Mouse (Mus musculus) left cerebral cortex, postnatal 36 days (tissue): ENCODE measurements around the gene Barhl2. TPM values are rescaled to one million over a fixed set of nuclear protein-coding genes. Genes with fewer than 3 reads are reported as not detected.

ENCODE experiments used
- DNase-seq, 2 experiments: peaks; one replicate each; pipeline ENCODE4 v3.0.0; 2021 to 2022; ENCODE audit warnings: low spot score in 2 of 2, mixed read lengths in 1 of 2
- intact Hi-C: fragments of 180-260 bp; cut with DNase I; formaldehyde crosslinking; loops from one replicate; pipeline ENCODE4 v1.15.1; 2025
- total RNA-seq, 2 experiments: library from RNA; stranded (reverse); gene quantifications; 2 replicates each; pipeline ENCODE4 v1.2.3; 2021

Gene Barhl2
- total RNA-seq, 2 experiments from 2014 or later: 0.62 to 1.2 TPM

DNA sequence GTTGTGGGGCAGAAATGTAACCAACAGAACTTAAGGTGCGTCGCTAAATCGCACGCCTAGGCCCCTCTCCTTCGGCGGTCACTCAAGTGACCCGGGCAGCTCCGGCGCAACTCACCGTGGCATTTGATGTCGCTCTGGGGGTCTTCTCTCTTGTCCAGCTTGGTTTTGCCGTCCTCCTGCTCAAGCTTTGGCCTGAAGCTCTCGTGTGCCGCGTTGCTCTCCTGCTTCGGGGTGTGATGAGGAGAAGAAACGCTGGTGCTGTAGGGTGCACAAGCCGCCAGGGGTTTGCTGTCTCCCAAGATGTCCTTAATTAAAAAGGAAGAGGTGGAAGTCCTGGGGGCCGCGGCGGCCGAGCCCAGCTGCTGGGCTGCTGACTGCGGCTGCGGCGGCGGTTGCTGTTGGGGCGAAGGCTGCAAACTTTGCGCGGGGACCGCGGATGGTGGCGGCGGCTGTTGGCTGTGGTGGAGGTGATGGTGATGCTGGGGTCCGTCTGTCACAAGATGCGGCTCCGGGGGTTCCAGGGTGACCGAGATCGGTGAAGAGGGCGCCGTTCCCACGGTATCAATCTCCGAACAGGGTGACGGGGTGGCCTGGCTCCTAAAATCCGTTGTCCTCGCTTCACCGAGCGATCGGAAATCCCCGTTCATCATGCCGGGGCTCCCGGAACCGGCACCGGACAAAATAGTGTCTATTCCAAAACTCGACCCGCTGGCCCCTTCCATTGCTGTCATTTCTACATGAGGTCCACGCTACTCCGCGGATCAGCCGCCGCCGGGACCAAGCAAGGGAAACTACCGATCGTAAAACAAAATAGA, 648 bp downstream of the Barhl2 start:
- DNase-seq: no peak
- intact Hi-C loops: loop anchor here (5.0 kb wide), 2 partner anchors 115 to 1265 kb away; no protein-coding TSS in a partner anchor

DNA sequence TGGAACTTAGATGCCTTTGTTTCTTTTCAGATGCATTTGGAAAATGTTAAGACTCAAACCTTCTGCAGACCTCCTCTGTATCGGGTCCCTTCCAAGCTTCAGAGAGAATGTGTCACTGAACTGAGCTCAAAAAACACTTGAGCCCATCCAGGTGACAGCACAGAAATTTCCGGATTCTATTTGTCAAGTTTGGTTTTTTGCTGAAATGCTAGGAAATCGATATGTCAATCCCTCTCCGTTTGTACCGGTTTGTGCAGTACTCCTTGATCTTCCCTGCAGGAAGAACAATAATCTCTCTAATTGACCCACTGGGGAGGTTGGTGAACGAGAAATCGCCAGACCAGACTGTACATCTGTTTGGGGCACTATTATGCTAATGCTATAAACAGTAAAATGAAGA, 2.0 kb downstream of the Barhl2 start:
- DNase-seq: no peak
- intact Hi-C loops: loop anchor here (5.0 kb wide), 2 partner anchors 116 to 1266 kb away; no protein-coding TSS in a partner anchor

DNA sequence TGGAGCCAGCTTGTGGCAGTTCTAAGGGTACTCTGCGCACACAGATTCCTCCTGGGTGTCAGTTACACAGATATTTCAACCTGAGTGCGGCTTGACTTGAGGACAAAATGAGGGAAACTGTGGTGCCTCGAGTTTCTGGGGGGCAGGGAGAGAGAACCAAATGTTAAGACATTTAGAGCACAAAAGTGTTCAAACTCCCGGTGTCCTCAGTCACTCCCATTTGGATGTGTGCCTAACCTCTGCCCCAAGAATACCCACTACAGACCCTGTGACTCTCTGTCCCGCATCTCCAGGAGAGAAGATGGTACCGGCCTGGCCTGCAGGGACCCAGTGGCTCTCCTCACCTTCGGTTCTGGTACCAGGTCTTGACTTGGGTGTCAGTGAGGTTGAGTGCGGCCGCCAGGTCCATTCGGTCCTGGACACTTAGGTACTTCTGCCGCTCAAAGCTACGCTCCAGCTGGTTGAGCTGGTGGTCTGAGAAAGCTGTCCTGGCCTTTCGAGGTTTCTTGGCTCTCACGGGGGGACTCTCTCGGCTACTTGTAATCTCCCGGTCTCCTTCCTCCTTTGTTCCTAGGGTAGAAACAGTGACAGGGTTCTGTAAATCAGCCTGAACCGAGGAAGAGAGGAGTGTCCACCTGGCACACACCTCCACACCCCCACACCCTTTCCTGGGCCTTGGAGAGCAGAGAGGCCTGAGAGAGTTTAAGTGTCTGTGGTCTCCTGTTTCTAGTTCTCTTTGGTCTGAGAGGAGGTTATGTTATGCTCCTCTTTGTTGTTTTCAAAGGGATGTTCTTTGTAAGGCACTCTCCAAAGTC, 2.7 kb downstream of the Barhl2 start:
- intact Hi-C loops: loop anchor here (5.0 kb wide), 2 partner anchors 117 to 1267 kb away; no protein-coding TSS in a partner anchor
- DNase-seq: no peak

DNA sequence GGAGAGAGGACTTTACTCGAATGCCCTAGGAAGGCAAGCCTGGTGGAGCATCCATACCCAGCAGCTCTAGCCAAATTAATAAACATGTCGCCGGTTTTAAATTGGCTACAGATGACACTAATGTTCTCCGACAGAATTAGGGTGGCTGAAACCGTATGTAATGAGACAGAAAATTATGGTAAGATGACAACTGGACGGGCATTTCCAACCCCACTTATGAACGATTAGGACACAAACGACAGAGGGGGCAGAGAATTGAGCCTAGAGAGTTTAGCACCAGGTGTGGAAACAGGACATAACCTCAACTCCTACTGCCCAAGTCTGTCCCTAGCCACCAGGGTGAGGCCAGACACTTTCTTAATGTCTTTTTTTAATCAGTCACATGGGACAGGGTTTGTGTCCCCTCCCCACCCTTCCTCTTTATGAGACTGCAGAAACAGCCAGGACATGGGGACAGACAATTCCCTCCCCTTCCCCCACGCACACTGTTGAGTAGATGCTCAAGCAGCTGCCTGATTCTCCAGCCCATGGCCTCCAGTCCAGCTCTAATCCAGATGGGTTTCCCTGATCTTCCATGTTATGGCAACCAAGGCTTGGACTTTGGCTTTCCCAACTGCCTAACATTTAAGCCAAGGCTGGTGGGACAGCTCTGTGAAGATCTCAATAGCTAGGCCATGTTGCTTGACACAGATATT, 3.4 kb downstream of the Barhl2 start:
- intact Hi-C loops: loop anchor here (5.0 kb wide), 2 partner anchors 118 to 1268 kb away; no protein-coding TSS in a partner anchor
- DNase-seq: no peak

DNA sequence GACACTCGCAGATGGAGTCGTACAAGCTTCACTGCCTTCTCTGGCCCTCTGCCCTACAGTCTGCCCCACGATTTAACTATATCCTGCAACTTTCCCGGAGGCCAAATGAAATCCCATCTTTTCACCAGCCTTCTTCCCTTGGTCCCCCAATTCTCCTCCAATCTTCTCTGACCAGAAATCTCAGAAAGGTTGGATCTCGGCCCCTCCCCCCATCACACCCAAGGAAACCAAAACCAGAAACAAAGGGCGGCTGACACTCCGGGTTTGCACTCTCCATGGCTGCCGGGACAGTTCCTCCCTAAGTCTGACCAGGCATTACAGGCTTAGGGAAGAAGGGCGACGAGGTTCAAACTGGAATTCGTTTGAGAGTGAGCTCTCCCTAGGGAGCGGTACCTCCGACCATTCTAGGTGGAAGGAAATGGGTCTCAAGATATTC, 4.1 kb downstream of the Barhl2 start:
- intact Hi-C loops: no loop called here
- DNase-seq: no peak

DNA sequence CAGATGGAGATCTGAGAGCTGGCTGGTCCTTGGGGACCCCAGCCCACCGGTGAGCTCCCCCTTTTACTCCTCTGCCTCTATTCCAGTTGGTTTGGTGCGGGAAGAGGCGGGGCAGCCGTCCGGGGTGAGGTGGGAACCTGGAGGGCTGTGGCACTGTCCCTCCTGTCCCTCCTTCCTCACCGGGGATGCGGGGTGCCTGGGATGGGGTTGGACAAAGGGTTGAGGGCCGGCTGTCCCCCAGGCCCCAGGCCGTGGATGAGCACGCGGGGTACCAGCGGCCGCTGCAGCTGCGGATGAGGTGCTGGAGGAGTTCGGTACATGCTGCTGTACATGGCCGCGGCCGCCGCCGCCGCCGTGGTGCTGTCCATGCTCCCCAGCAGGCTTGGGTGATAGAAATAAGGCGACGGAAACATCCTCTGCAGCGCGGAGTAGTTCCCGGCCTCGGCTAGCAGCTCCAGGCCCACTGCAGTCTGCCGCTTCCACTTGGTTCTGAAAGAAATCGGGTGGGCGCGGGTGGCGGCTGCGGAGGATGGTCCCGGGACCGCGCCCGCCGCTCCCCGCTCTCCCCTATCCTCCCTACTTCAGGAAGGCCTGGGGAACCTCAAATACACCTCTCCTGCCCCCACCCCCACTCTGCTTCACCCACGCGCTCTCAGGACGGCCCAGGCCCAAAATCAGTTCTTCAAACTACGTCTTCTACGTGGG, 4.6 kb downstream of the Barhl2 start:
- intact Hi-C loops: no loop called here
- DNase-seq: no peak

DNA sequence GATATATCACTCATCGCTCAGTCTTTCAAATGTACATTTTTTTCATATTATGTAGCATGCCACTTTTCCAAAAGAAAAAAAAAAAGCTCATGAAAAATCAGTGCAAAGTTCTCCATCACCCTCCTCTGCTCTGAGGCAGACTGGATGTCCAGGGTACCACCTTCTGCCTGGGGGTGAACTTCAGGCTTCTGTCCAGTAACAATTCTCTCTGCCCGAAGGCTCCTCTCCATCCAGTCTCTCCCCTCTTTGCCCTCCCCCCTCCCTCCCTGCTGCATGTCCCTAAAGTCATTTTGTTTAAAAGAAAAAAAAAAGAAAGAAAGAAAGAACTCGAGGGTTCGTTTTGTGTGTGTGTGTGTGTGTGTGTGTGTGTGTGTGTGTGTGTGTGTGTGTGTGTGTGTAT, 5.3 kb downstream of the Barhl2 start:
- intact Hi-C loops: no loop called here
- no peak for DNase-seq

DNA sequence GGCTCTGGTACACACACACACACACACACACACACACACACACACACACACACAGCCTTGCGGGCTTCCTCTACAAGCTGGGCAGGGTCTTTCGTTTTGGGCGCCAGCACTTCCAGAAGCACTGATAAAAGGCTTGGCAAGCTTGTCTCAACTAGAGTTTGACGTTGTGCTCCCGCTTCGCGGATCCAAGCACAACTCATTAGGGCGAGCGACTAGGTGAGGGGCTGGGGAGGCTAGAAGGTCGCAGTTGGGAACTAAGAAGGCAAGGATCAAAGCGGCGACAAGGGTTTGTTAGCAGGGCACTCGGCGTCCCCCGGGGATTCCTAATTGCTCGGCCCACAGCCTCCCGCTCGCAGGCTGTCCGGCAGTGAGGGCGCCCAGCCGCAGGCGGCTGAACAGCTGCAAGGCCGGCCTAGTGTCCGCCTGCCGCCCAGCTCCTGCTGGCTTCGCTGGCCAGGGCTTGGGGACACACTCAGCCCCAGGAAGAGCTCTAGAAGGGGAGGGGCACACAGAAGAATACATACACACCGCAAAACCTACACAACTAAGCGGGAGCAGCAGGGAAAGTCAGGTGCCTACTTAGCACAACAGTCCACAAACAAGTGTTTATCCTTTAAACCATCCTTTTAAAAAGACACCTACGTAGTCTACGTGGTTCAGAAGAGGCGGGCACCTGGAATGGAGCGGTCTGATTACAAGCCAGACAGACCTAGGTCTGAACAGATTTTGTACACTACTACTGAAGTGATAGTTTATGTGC, 6.1 kb downstream of the Barhl2 start:
- intact Hi-C loops: no loop called here

DNA sequence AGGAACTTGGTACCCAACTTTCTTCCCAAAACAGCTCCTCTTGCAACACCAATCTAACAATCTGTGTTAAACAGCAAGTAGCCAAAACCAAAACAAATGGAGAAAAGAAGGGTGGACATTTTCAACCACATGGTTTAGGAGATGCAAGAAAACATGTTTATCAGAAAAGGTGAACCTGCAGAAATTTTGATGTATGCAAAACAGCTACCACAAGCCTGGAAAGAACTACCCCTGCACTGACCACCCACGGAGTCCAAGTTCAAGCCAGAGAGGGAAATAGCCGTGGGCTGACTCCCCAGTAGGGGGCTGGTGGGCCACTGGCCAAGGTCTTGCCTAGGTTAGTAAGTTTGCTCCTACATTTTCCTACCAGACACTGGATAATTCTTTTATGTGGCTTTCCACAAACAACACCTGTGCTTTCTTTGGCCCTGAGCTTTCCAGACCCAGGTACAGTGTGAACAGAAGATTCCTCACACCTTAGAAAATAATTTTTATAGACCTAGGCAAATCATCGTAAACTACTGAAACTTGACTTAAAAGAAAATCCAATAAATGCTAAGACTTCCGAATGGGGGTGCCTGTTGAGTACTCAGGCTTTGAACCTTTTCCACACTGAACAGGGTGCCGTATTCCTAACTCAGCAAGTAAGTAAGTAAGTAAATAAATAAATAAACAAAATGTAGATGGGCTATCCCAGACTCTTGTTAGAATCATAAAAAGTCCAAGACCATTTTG, 7.4 kb downstream of the Barhl2 start:
- no peak for DNase-seq
- intact Hi-C loops: no loop called here

More for the DNA sequence above, 6.1 kb downstream of the Barhl2 start:
- DNase-seq: no peak

DNA sequence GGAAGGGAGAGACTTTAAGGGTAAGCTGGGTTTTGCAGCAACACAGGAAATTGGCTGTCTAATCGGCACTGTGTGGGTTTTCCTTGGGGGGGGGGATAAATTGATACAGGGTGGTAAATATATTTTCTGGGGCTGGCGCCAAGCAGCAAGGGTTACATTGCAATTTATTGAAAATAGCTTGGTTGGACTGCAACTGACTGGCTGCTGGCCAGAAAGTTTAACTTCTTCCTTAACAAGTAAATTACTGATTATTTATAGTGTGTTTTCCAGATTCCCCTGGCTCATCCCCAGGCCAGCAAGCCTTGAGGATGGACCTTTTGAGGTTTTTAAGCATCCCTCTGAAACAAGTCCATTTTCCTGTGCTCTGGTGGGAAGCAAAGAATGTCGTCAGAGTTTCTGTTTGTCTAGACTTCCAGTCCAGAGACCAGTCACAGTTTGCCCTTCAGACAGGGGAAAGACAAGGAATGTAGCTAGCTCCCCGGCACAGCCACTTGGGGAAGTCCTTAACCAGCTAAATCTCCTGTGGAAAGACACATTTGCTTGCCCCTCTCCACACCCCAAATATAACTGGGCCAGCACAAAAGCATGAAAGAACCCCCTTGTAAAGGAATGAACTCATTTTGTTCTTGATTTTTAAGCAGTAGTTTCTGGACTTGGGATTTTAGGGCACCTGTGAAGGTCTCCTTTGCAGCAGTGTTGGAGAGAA, 8.1 kb downstream of the Barhl2 start:
- no peak for DNase-seq
- intact Hi-C loops: loop anchor here (5.0 to 10.0 kb wide), 2 partner anchors 108 to 445 kb away; no protein-coding TSS in a partner anchor

DNA sequence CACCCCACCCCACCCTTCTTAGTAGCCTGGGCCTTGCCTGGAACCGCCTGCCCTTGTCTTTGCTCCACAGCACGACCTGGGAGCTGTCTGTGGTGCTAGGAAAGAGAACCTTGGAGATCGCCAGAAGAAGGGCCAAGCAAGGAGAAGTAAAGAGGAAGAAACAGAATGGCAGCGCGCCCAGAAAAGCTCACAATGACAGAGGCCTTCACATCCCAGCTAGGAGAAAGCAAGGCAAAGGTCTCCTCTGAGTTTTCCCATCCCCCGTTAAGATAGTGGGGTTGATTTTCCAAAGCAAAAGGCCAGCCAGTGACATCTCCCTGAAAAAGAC, 9.2 kb downstream of the Barhl2 start:
- no peak for DNase-seq
- intact Hi-C loops: loop anchor here (5.0 to 10.0 kb wide), 2 partner anchors 106 to 444 kb away; no protein-coding TSS in a partner anchor

DNA sequence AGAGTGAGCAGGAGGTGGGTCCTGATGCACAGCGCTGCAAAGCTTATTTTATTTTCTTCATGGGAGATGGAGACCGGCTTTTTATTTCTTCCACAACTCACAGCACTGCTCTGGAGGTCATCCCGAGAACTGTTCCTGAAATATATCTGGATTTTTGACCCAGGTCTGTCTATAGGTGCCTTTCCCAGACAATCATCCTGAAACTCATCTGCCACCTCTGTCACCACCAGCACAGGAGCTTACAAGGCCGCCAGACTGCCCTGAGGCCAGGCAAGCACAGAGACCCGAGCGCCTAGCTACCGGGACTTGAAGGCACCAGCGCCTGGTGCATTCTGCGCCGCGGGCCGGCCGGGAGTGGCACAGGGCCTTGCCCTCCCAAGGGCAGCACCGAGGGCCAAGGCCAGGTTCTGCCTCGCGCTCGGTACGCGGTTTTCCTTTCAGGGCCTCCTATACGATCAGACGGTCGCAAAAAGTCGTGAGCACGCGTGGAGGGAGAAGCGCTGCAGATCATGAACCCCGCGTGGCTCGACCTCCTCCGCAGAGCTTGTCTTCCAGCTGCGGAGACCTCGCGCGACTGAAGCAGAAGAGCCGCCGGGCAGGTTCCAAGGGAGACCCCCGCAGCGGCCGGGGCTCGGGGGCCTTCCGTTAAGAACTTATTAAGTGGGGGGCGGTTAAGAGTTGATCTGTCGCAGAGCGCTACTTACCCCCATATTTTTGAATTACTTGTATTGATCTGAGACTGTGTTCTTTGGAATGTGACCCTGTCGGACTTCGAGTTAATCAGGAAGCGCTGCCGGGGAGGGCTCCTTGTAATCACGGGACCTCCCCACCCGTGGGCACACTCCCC, 9.8 kb downstream of the Barhl2 start:
- intact Hi-C loops: loop anchor here (5.0 to 10.0 kb wide), 2 partner anchors 106 to 443 kb away; no protein-coding TSS in a partner anchor
- no peak for DNase-seq

DNA sequence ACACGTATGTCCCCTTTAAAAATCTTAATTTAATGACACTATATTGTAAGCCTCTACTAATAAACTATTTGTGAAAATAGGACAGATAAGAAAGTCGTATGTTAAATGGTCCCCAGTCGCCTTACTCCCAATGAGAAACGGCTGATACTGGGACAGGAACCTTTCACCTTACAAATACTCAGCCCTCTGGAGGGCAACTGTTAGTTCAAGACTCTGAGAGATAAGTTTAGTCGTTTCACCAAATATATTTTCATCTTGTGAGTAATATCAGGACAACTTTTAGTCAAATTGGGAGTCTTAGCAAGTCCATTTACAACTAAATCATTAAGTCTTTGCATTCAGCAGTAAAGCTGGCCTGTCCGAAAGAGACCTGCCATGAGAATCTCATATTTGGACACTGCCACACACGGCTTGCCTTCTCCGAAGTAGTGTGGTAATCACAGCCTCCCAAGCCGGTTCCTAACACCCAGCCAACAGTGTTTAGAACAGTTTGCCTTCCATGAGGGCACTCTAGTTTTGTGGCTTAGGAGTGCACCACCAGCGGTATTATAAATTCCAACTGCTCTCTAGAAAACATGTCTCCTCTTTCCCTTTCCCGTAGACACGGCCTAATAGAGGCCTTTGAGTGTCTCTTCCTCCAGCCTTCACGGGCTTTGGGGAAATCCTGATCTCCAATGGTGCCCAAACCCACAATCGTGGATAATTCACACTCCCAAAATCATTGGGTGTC, 10.7 kb downstream of the Barhl2 start:
- intact Hi-C loops: loop anchor here (5.0 to 10.0 kb wide), 2 partner anchors 105 to 442 kb away; no protein-coding TSS in a partner anchor
- no peak for DNase-seq

DNA sequence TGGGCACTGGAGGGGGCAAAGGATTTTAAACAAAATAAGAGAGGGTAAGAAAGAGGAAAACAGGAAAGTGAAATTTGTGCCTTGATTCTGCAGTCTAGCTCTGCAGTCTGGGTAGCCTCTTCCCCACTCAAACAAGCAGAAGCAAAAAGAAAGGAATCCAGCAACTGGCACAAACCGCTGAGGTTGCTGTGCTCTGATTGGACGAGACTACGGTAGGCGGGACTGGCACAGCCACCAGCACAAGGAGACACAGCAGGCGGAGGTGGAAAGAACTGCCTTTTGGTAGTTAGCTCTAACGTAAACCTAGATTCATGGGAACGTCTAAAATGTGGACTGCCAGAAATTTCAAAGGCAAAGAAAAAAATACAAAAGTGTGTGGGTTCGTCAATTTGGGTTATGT, 11.4 kb downstream of the Barhl2 start:
- intact Hi-C loops: loop anchor here (5.0 to 10.0 kb wide), 2 partner anchors 104 to 442 kb away; no protein-coding TSS in a partner anchor
- no peak for DNase-seq

DNA sequence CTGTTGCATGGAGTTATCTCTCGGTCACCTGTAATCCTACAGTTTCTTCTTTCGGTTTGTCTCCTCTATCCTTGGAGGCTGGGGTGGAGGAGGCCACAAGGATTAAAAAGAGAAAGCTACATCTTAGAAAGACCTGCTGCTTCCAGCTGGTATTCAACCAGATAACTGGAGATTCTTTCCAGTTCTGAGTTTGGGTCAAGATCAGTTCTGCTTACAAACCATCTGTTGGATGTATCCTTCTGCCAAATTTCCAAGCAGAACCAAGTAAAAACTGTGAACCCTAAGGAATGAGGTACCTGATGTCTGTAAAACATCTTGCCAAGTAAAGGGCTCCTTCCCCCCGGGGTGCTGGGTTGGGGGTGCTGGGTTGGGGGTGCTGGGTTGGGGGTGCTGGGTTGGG, 12.3 kb downstream of the Barhl2 start:
- intact Hi-C loops: loop anchor here (5.0 to 10.0 kb wide), 2 partner anchors 103 to 441 kb away; no protein-coding TSS in a partner anchor
- DNase-seq: no peak

DNA sequence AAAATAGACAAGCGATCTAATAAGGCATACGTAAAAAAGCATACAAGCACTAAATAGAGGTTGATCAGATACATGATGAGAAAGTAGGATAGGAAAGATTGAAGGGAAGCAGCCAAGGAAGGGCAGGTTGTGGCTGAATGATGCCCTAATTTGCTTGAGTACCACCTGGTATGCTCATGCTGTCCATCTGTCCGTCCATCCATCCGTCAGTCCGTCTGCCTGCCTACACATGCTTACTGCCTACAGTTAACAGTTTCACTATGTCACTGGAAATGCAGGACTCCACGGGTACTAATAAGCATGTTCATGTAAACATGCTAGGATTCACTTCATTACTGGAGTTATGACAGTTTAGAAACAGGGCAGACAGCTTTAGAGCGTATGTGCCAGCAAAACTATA, 19.1 kb downstream of the Barhl2 start:
- no peak for DNase-seq
- intact Hi-C loops: no loop called here
